Mouse (Mus musculus) kidney, adult 2 months (tissue): Measurements from ENCODE around the gene Arhgef26. TPM values are rescaled to one million over a fixed set of nuclear protein-coding genes. Genes with fewer than 3 reads are reported as not detected.

Experiments
- DNase-seq: peaks from one replicate; pipeline ENCODE4 v3.0.0; 2021
- H3K27ac ChIP-seq: fragments of 200-500 bp; 2 replicates; pipeline ENCODE4 v1.5.1; 2012; ENCODE audit warnings: low read depth, low read length, control low read depth, inconsistent platforms; ENCODE audit not compliant: insufficient read depth
- H3K27me3 ChIP-seq: fragments of 200-500 bp; replicated peaks from 2 replicates; pipeline ENCODE4 v1.6.1; 2012; ENCODE audit warnings: mild to moderate bottlenecking, moderate library complexity, low read length, inconsistent platforms; ENCODE audit not compliant: control insufficient read depth, insufficient read depth
- H3K36me3 ChIP-seq: fragments of 200-500 bp; 2 replicates; pipeline ENCODE4 v1.6.1; 2012; ENCODE audit warnings: mild to moderate bottlenecking, moderate library complexity, low read length, inconsistent platforms; ENCODE audit not compliant: control insufficient read depth, insufficient read depth
- H3K4me1 ChIP-seq: fragments of 200-500 bp; 2 replicates; pipeline ENCODE4 v1.6.1; 2011; ENCODE audit warnings: low read length; ENCODE audit not compliant: control insufficient read depth, insufficient read depth
- H3K4me3 ChIP-seq: fragments of 200-500 bp; 2 replicates; pipeline ENCODE4 v1.5.1; 2011; ENCODE audit warnings: mild to moderate bottlenecking, low read depth, low read length, control low read depth; ENCODE audit not compliant: insufficient read depth
- CTCF ChIP-seq: fragments of 200-500 bp; conservative IDR thresholded peaks from 2 replicates; pipeline ENCODE4 v1.5.1; 2011; ENCODE audit warnings: low read depth, mild to moderate bottlenecking, control low read depth, low read length, moderate library complexity, mixed read lengths; ENCODE audit not compliant: insufficient read depth, insufficient read length
- POLR2A ChIP-seq: fragments of 200-500 bp; IDR thresholded peaks from one replicate; pipeline ENCODE4 v1.6.1; 2011; ENCODE audit warnings: low read depth, low read length, control low read depth
- WGBS: fragments of 180-500 bp; shearing (Covaris S2); methylation state at CpG from one replicate; pipeline ENCODE4 v1.1.7; 2018; 5-methylcytosine and 5-hydroxymethylcytosine counted together
- polyA plus RNA-seq: library from polyadenylated mRNA; depleted of rRNA; stranded (reverse); fragments of >200 nt; gene quantifications from 2 replicates; pipeline ENCODE4 v1.2.3, GENCODE M21; 2012

The Arhgef26 gene
- polyA plus RNA-seq, 1 experiment, result 1.6 TPM

GRCm38 (mm10) chr3:62380420-62380819, 42.3 kb downstream of the Arhgef26 start:
- no peaks in the 10 kb centered on the region for H3K4me1 ChIP-seq
- no peaks in the 10 kb centered on the region for H3K36me3 ChIP-seq
- WGBS, result 73% methylated on average over 3 of the region's 3 CpGs
- no peak for DNase-seq
- H3K27me3 ChIP-seq, result no peaks in the 10 kb centered on the region
- H3K27ac ChIP-seq, result no peak overlapping the region
- H3K4me3 ChIP-seq, result no peak overlapping the region
- TF ChIP-seq CTCF (no peak), POLR2A (no peak)

GRCm38 (mm10) chr3:62382853-62383252, 44.7 kb downstream of the Arhgef26 start:
- Histone ChIP-seq H3K4me1 (no peaks in the 10 kb centered on the region), H3K4me3 (no peak overlapping the region), H3K27me3 (no peaks in the 10 kb centered on the region), H3K27ac (no peak overlapping the region), H3K36me3 (no peaks in the 10 kb centered on the region)
- WGBS, result 94% methylated on average over 1 of the region's 1 CpGs
- TF ChIP-seq CTCF (no peak), POLR2A (no peak)
- no peak for DNase-seq

- Histone ChIP-seq H3K4me1 (no peaks in the 10 kb centered on the region), H3K4me3 (no peak overlapping the region), H3K27ac (no peak overlapping the region), H3K27me3 (no peaks in the 10 kb centered on the region), H3K36me3 (no peaks in the 10 kb centered on the region)
- no peak for DNase-seq
- TF ChIP-seq CTCF (no peak), POLR2A (no peak)
Observed at GRCm38 (mm10) chr3:62392636-62393035, 54.5 kb downstream of the Arhgef26 start.

GRCm38 (mm10) chr3:62394284-62394683, 56.1 kb downstream of the Arhgef26 start:
- H3K27ac ChIP-seq, result no peak overlapping the region
- no peaks in the 10 kb centered on the region for H3K27me3 ChIP-seq
- DNase-seq, result no peak
- WGBS, result 91% methylated on average over 7 of the region's 7 CpGs
- no peaks in the 10 kb centered on the region for H3K36me3 ChIP-seq
- no peaks in the 10 kb centered on the region for H3K4me1 ChIP-seq
- no peak overlapping the region for H3K4me3 ChIP-seq
- no peak for TF ChIP-seq CTCF
- no peak for TF ChIP-seq POLR2A

GRCm38 (mm10) chr3:62395368-62395767, 57.2 kb downstream of the Arhgef26 start:
- Histone ChIP-seq H3K4me3 (no peak overlapping the region), H3K4me1 (no peaks in the 10 kb centered on the region), H3K36me3 (no peaks in the 10 kb centered on the region), H3K27me3 (no peaks in the 10 kb centered on the region), H3K27ac (no peak overlapping the region)
- no peak for TF ChIP-seq POLR2A
- TF ChIP-seq CTCF, result no peak
- DNase-seq, result no peak
- WGBS, result 60% methylated on average over 5 of the region's 5 CpGs

- H3K4me1 ChIP-seq, result no peaks in the 10 kb centered on the region
- WGBS, result 28% methylated on average over 5 of the region's 5 CpGs
- no peak overlapping the region for H3K4me3 ChIP-seq
- TF ChIP-seq CTCF (no peak), POLR2A (no peak)
- peak; percentile 19 for DNase-seq
- H3K36me3 ChIP-seq, result no peaks in the 10 kb centered on the region
- H3K27ac ChIP-seq, result no peak overlapping the region
- no peaks in the 10 kb centered on the region for H3K27me3 ChIP-seq
Observed at GRCm38 (mm10) chr3:62396109-62396508, 58.0 kb downstream of the Arhgef26 start.

DNA sequence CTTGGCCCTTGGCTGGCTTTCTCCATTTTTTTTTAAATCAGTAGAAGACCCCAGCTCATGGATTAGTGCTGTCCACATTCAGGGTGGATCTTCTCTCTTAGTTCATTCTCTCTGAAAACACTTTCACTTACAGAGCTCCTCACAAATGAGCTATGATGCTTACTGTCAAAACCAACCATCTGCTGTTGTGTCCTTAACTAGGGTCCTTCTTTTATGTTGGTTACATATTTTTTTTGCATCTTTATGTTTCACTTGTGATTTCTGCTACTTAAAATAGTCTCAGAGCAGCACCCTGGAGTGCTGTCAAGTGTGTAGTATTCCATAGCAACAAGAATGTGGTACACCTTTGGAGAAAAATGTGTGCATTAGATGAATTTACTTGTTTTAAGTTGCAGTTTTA, 60.0 kb downstream of the Arhgef26 start:
- H3K4me1 ChIP-seq, result no peaks in the 10 kb centered on the region
- TF ChIP-seq CTCF (no peak), POLR2A (no peak)
- no peaks in the 10 kb centered on the region for H3K27me3 ChIP-seq
- no peaks in the 10 kb centered on the region for H3K36me3 ChIP-seq
- no peak for DNase-seq
- no peak overlapping the region for H3K4me3 ChIP-seq
- H3K27ac ChIP-seq, result no peak overlapping the region
